Mouse (Mus musculus): ENCODE results near the gene A930009A15Rik.

A930009A15Rik gene

DNA sequence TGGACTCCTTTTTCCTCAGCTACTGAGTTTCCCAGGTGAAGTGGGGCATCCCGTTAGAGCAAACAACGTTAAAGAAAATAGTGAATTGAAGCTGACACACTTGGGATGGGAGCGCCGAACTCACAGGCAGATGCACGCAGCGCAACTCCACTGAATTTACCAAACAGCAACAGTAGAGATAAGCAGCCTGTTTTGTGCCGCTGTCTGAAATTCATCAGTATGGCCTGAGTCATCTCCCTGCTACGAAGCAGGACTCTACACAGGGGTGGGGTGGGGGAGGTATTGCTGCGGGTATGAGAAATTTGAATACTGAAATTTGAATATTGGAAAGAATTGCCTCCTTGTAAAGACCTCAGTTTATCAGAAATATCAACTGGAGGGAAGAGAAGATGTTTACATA lies 12.2 kb downstream of the A930009A15Rik start:
- no peak for DNase-seq

DNA sequence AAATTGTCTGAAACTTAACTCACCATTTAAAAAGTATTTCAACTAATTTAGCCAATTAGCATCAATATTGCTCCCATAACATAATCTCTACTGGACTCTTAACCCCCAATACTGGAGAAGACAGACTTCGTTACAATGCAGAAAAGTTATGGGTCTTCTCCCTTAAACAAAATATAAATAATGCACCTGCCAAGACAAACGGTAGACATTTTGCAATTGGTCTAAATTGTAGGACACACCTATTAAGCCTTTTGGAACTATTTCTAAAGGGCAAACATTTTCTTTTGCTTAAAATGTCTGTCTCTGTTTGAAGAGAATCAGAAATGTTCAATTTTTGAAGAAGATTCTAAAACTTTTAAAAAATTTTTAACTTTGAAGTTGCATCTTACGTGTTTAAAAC lies 13.3 kb downstream of the A930009A15Rik start:
- no peak for DNase-seq

DNA sequence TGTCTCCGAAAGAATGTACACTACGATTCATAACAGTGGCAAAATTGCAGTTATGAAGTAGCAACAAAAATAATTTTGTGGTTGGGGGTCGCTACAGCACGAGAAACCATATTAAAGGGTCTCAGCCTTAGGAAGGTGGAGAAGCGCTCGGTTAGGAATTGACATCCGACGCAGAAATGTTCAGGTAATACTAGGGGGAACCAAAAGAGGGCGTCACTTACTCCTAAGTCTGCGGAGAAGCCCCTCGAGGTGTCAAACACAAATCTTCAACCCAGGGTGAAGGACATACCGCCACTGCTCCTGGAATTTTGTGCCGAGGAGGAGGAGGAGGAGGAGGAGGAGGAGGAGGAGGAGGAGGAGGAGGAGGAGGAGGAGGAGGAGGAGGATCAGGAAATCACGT lies 14.9 kb downstream of the A930009A15Rik start:
- no peak for DNase-seq

DNA sequence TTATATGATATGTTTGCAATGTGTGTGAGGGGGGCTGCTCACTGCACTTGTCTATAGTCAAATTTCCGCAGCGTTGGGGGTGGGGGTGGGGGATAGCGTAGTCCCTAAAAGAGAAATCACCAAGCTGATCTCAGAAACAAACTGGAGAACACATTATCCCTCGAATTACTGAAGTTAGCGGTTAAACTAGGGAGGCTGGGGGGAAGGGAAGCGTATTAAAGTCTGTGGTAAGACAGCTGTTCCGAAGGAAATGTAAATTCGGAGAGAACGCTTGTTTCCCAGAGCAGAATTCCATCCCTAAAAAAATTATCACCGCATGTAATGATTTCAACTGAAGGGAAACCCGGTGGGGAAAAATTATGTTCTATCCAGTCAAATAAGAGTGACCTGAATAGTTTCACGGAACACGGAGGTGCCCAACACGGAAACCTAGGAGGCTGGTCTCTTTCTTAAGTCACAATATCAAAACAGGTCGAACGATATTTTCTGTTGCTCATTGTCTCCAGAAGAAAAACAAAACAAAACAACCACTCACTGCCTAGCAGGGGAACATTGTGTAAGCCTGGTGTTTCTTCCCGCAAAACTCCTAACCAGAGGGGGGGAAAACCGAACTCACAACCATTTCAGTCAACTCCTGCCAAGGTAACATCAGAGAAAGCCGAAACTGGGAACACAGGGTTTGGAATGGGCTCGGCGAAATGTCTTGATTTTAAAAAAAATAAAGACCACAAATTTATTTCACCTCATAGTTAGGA lies 15.9 kb downstream of the A930009A15Rik start:
- DNase-seq = no peak

DNA sequence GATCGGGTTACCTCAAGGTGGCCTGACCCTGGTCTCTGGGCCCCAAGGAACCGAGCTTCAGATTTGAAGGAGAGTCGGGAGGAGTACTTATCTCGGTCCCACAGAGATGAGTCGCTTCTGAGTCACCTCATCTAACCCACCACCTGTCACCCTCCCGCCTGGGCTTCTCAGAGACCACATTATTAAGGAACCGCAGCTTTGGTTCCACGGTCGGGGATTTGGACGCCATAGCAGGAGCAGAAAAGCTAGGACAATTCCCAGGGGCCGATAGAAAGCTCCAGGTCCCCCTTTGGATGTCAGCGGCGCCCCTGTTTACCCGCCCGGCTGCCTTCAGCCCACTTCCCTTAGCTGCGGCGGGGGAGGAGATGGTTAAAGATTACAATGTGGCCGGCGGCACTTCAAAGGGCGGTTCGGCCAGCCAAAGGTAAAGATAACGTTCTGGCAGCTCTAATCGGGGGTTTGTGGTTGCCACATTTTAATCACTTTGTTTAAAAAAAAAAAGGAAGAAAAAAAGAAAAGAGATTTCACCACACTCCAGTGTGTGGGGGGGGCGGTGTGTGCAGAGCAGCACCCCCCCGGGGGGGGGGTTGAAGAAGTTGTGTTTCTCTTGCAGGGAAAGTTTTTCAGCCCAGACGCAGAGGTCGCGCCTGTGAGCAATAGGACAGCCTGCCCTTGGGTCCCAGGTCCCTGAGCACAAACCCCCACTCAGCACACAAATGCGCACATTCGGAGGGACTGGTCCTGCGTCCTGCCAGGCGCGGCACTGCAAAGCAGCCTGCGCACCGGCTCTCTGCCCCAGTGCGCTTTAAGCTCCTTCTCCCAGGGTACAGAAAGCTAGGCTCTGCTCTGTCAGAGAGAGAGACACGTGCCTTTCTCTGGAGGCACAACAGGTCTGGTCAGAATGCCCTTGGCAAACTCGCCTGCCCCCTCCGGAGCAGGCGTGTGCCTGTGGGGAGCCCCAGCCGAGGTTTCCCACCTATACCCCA lies 16.8 kb downstream of the A930009A15Rik start:
- DNase-seq = peak; percentile 10

DNA sequence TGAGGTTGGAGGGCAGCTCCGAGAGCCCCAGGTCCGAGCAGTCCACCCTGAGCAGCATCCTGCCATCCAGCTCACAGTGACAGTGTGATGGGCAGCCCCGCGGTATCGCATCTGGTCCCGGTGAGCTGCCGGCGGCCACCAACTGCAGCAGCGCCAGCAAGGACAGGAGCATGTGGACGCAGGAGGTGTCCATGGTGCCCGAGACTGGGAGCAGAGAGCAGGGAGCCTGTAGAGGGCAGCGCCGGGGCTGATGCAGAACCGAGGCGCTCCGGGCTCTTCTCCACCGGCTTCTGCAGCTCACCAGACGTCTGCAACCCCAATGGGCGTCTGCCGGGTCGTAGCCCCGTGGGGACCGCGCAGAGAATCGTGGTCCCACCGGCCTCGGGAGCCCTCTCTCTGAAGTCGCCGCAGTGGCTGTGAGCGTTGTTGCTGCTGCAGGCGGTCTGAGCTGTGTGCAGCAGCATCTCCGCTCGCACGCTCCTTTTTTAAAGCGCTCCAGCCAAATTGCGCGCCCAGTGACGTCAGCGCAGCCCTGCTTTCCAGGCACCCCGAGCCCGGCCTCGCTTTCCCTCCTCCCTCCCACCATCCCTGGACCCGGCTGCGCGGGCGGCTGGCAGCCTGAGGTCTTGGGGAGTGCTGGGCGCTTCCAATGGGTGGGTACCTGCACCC lies 17.6 kb downstream of the A930009A15Rik start, which contains the start of gene Lgr5:
Gene Lgr5 (minus strand): TSS at position 480 of the 669 bp plus-strand sequence.
- DNase-seq = peak; percentile 33

DNA sequence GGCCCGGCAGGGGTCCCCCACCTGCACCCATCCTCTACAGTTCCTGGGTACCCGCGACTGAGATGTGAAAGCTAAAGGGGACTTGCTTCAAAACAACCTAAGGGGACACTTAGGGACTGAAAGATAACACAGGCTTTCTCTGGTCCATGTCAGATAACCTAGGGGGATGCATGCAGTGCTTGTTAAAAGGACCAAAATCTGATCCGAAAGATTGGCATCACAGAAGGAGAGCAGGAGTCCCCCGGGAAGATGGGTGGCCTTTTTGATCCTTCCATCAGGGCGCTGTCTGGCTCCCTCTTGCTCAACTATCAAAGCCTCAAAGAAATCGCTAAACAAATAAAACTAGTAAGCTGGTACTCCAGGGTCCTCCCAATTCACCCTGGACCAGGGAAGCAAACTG lies 18.2 kb downstream of the A930009A15Rik start:
- no peak for DNase-seq

DNA sequence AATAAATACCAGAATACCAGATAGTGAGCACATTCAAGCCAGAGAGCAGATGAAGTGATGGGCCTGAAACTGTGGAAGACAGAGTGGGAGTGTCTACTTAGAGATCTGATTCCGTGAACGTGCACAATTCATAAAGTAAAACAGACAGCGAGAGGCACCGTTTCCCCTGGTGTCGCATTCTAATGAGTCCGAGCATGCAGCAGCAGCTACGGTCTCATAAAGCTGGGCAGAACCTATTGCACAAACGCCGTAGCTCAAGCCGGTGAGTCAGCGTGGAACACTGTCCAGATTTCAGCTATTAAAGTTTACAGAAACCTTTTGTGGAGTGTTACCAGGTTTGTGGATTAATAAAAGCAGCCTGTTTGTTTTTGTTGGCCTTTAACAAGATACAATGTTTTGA lies 23.4 kb downstream of the A930009A15Rik start:
- DNase-seq = no peak

DNA sequence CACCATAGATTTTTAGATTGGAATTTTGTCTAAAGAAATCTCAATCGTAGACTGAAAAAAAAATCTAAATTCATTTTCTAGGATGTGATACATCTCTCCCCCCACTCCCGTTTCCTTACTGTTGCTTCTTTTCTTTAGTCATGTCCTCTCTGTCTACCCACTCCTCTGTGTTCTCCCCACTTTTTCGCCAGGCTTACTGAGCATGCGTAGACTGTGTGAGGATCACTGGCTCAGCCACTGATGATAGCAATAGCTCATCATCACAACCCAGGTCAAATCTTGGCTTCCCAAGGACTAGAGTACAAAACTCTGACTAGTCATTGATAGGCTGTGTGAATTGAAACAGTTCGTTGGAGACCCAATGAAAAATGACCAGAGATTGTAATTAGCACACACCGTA lies 23.9 kb downstream of the A930009A15Rik start:
- DNase-seq = no peak

DNA sequence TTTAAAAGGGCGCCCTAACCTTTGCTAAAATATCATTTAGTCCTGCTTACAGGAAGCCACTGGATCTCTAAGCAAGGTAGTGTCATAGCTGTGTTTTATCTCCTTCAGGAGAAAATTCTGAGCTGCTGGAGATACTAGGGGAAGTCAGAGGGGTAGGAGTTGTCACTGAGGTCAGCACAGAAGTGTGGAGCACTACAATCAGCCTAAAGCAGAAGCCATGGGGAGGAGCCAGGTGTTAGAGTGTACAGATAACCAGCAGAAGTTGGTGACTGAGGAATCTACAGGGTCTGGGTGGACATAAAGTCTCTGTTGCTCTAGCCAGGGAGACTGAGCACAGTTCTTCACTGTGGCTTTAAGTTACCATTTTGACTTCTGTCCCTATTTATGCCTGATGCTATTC lies 26.0 kb downstream of the A930009A15Rik start:
- DNase-seq = no peak

DNA sequence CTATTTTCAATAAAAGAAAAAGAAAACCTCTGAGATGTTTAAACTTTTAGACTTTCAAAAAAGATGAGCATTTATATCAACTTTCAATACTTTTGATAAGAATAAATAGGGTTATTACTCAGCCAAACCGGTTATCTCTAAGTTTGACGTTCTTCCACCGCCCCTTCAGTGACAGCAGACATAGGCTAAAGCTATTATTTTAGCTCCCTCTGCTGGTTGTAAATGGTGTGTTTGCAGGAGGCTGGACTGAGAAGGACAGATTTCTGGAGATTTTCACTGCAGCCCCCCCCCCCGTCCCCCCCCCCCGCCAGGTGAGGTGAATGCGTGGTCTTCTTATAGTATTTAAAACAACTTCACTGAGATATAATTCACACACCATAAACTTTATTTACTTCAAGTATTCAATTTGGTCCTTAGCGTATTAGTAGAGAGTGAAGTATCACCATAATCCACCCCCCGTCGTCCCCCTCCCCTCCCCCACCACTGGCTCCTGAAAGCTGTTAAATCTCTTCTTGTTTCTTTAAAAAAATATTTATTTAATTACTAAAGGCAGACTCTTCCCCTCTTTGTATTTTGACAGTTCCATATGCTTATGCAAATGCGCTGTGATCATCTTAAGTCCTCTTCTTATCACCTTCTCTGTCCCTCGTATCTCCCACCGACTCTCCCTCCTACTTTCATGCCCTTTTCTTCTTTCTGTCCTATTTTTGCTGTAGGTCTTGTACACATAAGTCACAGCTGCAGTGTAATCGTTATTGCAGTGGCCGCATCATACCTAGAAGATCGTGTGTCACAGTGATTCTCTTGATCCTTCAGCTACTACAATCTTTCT lies 47.9 kb downstream of the A930009A15Rik start:
- DNase-seq = peak; percentile 69

DNA sequence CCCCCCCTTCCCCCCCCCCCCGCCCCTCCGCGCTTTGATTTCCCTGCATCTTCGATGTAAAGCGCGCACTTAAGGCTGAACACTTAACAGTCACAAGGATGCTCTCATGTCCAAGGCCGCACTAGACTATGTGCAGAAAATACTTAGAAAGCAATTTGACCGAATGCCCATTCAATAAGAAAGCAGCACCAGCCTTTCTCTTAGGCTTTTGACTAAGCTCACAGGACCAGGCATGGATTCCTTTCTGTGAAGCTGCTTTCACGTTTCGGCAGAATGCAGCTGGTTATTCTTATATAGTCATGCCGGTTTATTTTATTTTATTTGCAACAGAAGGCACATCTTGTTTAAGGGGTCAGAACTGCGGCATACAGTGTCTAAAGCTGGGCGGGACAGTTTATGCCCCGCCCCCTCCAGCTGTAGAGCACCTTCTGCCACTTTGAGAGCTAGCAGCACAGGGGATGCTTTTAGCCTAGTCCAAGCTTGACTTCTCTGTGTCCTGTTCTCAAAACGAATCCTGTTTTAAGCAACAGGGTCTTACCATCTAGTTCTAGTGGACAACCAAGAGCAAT lies 48.6 kb downstream of the A930009A15Rik start:
- DNase-seq = no peak

DNA sequence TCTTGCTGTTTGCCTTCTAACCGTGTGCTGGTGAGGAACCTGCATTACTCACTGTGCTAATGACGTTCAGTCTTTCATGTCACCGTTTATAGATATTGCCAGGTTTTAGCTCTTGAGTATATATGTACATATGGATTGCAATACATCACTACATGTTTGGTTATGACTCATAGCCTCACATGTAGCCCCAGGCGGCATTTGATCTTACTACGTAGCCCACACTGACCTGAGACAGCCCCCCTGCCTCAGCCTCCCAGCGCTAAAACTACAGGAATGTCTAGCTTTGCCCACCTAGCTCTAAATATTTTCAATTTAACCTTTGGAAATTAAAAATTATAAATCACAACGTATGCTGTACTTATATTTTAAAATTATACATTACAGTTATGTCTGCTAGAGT lies 53.7 kb downstream of the A930009A15Rik start:
- DNase-seq = no peak

DNA sequence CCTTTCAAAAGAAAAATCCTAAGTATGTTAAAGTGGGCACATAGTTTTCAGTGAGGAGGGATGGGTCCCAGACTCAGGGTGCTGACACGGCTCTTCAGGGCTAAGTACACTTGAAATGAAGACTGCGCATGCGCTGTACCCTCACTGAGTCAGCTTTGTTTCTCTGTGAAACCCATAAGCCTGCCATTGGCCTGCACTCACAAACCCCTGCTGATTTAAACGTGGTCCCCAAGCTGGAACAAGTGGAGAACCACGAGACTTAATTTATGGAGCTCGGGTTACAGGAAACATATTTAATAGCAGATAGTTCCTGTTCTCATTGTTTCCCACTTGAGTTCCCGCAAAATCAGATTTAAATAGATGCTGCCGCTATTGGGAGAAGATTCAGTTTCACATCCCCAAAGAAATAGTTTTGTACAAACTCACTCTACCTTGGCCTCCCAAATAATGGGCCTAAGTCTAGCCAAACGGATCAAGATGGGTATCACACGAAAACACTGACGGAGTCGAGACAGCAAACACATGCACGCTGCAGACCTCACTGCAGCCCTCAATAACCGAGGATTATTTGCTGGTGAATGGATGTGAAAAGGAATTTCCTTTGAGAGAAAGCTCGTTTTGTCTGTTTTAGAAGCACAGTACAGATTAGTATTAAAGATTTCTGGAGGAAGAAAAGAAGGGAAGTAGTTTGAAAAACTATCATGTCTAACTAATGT lies 54.3 kb downstream of the A930009A15Rik start:
- peak; percentile 64 for DNase-seq

DNA sequence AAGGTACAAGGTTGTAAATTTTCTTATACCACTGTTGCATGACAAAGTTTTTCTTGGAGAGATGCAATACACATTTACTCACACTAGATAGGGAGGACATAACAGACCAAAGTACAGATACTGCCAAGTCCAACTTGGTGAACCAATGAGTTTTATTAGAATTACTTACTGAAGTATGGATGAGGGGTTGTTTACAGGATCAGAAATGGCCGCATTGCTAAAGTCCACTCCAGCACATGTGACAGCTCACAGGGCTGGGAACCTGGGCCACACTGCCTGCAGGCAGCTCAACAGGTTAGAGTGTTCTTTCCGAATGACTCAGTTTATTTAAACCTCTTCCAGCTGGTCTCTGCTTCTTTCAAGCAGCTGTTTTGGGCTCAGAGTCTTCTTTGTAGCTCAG lies 55.2 kb downstream of the A930009A15Rik start:
- DNase-seq = no peak

DNA sequence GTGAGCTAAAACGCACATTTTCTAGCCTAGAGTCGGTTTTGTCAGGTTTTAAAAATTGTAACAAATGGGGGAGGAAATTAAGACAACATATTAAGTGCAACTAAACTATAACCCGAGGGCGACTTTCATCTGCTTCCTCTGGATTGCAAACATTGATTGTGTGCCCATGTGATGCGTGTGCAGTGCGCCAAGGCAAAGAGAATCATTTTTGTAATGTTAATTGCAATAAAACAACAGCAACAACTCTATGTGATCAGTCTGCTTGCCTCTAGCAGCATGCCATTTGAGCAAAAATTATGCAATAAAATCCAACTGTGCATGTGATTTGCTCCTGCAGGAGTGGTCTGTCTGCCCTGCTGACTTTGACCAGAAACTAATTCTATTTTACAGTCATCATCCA lies 56.9 kb downstream of the A930009A15Rik start:
- no peak for DNase-seq

All from lung, postnatal 36 days (tissue).